Mouse (Mus musculus): ENCODE data around the gene Kif3c. TPM values are rescaled to one million over a fixed set of nuclear protein-coding genes. Genes with fewer than 3 reads are reported as not detected.

Gene Kif3c
- total and polyA plus RNA-seq, 2 experiments from 2014 or later: 58.5 to 150 TPM

DNA sequence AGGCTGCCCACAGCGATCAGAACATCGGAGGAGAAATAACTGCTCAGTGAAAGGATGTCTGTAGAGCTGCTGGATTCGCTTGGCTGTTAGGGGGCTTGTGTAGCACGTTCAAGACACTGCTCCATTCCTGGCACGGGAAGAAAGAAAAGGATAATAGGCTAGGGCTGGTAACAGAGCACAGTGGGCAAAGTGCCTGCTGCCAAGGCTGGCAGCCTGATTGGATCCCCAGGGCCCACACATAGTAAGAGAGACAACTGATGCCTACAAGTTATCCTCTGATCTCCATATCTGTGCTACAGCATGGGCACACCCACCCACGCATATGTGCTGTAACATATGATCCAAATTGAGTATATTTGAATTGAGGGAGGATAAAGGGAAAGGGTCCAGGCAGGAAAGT lies 41.7 kb downstream of the Kif3c start:
- no peaks in the 10 kb centered on the region for H3K27me3 ChIP-seq (ENCODE audit: insufficient read depth, low read length)
- WGBS: 44% methylated on average over 6 of the region's 6 CpGs
- ATAC-seq: peak; percentile 55
- no peak overlapping the region for H3K4me2 ChIP-seq (ENCODE audit: low read depth, low read length)
- H3K9ac ChIP-seq (replicated peaks; ENCODE audit: low read length): no peak overlapping the region
- H3K9me3 ChIP-seq (ENCODE audit: low read length): no peaks in the 10 kb centered on the region
- peak; percentile 65 for DNase-seq (ENCODE audit: low spot score)
- H3K4me1 ChIP-seq (ENCODE audit: insufficient read depth, low read length): no peaks in the 10 kb centered on the region
- no peak overlapping the region for H3K4me3 ChIP-seq (ENCODE audit: low read length)
- TF ChIP-seq CTCF (IDR thresholded peaks at IDR 0.05; ENCODE audit: low read depth): no peak
- H3K36me3 ChIP-seq (ENCODE audit: insufficient read depth, low read length): peaks cover 30% of the 10 kb centered on the region
- H3K27ac ChIP-seq: no peak overlapping the region

DNA sequence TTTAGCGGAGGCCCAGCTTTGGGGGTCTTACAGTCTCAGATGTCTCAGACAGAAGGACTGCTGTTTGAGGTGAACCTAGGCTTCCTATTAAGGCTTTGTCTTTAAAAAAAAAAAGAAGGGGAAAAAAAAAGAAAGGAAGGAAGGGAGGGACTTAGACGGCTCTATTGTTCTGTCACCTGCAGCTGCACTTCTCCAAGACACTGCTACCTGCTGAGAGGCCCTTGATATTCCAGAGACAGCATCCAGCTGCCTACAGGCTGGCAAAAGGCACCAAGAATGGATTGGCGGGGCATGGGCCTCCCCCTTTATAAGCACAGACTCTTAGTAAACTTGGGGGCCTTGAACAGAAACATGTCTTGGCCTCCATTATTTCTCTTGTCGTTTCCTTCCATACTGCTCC lies 50.0 kb downstream of the Kif3c start:
- H3K9ac ChIP-seq (replicated peaks; ENCODE audit: low read length): no peak overlapping the region
- H3K4me3 ChIP-seq (ENCODE audit: low read length): no peak overlapping the region

DNA sequence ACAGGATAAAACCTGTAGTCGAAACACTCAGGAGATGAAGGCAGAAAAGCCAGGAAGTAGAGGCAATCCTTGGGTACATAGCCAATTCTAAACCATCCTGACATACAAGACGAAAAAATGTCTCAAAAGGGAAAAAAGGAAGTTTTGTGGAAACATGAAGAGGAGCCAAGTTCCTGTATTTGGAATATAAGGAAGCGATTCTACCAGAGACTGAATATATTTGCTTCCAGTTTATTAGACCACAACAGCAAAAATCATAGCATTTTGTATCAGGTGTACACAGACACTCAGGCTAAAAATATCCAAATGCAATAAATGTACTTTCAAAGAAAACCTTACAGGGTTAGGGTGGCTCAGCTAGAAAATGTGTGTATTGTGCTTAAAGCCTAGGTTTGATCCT lies 53.8 kb downstream of the Kif3c start:
- WGBS: 89% methylated on average over 3 of the region's 3 CpGs
- H3K9me3 ChIP-seq (ENCODE audit: low read length): no peaks in the 10 kb centered on the region
- no peaks in the 10 kb centered on the region for H3K36me3 ChIP-seq (ENCODE audit: insufficient read depth, low read length)
- TF ChIP-seq CTCF (IDR thresholded peaks at IDR 0.05; ENCODE audit: low read depth): no peak
- no peak overlapping the region for H3K4me2 ChIP-seq (ENCODE audit: low read depth, low read length)
- no peak overlapping the region for H3K4me3 ChIP-seq (ENCODE audit: low read length)
- no peaks in the 10 kb centered on the region for H3K27me3 ChIP-seq (ENCODE audit: insufficient read depth, low read length)
- H3K4me1 ChIP-seq (ENCODE audit: insufficient read depth, low read length): no peaks in the 10 kb centered on the region
- H3K9ac ChIP-seq (replicated peaks; ENCODE audit: low read length): no peak overlapping the region
- ATAC-seq (no peak), DNase-seq (ENCODE audit: low spot score) (no peak)
- no peak overlapping the region for H3K27ac ChIP-seq

More for the DNA sequence above, 50.0 kb downstream of the Kif3c start:
- no peaks in the 10 kb centered on the region for H3K4me1 ChIP-seq (ENCODE audit: insufficient read depth, low read length)
- no peak for TF ChIP-seq CTCF (IDR thresholded peaks at IDR 0.05; ENCODE audit: low read depth)
- H3K4me2 ChIP-seq (ENCODE audit: low read depth, low read length): no peak overlapping the region
- ATAC-seq (no peak), DNase-seq (ENCODE audit: low spot score) (no peak)
- no peaks in the 10 kb centered on the region; the same call in 1 of the 2 replicates for H3K36me3 ChIP-seq (ENCODE audit: insufficient read depth, low read length)
- no peaks in the 10 kb centered on the region for H3K27me3 ChIP-seq (ENCODE audit: insufficient read depth, low read length)
- H3K9me3 ChIP-seq (ENCODE audit: low read length): no peaks in the 10 kb centered on the region
- WGBS: 90% methylated on average over 4 of the region's 4 CpGs
- H3K27ac ChIP-seq: no peak overlapping the region

DNA sequence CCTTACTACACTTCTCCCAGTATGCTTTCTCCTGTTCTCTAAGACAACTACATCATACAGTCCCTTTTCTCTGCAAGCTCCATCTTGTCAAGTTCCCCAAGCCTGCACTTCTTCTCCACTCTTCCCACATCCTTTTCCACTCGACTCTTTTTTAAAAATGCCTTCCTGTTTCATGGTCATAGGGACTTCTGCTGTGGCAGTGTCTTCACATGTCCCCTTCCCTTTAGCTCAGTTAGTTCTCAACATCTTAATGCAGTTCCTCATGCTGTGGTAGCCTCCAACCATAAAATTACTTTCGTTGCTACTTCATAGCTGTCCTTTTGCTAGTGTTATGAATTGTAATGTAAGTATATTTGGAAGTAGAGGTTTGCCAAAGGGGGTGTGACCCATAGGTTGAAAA lies 55.6 kb downstream of the Kif3c start:
- no peak overlapping the region for H3K27ac ChIP-seq
- H3K4me1 ChIP-seq (ENCODE audit: insufficient read depth, low read length): no peaks in the 10 kb centered on the region
- WGBS: 89% methylated on average over 2 of the region's 2 CpGs
- no peak overlapping the region for H3K4me3 ChIP-seq (ENCODE audit: low read length)
- ATAC-seq (no peak), DNase-seq (ENCODE audit: low spot score) (no peak)
- H3K9ac ChIP-seq (replicated peaks; ENCODE audit: low read length): no peak overlapping the region
- H3K36me3 ChIP-seq (ENCODE audit: insufficient read depth, low read length): no peaks in the 10 kb centered on the region
- no peaks in the 10 kb centered on the region for H3K27me3 ChIP-seq (ENCODE audit: insufficient read depth, low read length)
- no peaks in the 10 kb centered on the region for H3K9me3 ChIP-seq (ENCODE audit: low read length)
- TF ChIP-seq CTCF (IDR thresholded peaks at IDR 0.05; ENCODE audit: low read depth): no peak
- H3K4me2 ChIP-seq (ENCODE audit: low read depth, low read length): no peak overlapping the region

DNA sequence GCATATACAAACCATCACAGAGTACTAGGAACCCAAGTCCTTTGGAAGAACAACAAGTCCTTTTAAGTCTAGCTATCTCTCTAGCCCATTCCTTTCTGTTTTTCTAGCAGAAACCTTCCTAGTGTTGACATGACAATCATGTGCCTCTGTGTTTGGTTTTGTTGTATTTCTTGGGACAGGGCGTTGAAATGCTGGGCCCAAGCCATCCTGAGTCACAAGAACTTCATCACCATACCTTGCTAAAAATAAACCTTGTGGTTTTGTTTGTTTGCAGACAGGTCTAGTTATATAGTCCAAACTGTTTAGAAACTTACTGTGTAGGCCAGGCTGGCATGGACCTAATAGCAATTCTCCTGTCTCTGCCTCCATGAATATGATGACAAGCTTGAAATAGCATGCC lies 57.9 kb downstream of the Kif3c start:
- Histone ChIP-seq H3K4me1 (ENCODE audit: insufficient read depth, low read length) (no peaks in the 10 kb centered on the region), H3K4me3 (ENCODE audit: low read length) (no peak overlapping the region), H3K36me3 (ENCODE audit: insufficient read depth, low read length) (no peaks in the 10 kb centered on the region), H3K27me3 (ENCODE audit: insufficient read depth, low read length) (no peaks in the 10 kb centered on the region), H3K4me2 (ENCODE audit: low read depth, low read length) (no peak overlapping the region), H3K9ac (replicated peaks; ENCODE audit: low read length) (no peak overlapping the region), H3K27ac (no peak overlapping the region), H3K9me3 (ENCODE audit: low read length) (no peaks in the 10 kb centered on the region)
- WGBS: 97% methylated on average over 1 of the region's 1 CpGs
- DNase-seq (ENCODE audit: low spot score) (no peak), ATAC-seq (no peak)
- TF ChIP-seq CTCF (IDR thresholded peaks at IDR 0.05; ENCODE audit: low read depth): no peak

DNA sequence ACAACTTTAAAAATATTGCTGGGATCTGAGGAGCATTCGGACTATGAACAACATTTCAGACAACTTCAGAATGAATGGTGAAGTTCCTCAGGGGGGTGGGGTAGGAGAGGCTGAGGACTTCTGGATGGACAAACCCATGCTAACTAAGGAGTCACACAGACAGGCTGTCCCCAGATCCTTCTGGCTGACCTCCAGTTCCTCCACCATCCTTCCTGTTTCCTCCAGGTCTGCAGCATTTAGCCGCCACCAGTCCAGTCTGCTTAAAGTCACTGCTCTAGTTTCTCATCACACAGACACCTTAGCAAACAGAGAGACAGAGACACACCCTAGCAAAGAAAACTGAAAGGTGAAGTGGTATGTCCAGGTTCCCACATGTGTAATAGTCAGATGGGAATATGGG lies 59.2 kb downstream of the Kif3c start:
- Histone ChIP-seq H3K36me3 (ENCODE audit: insufficient read depth, low read length) (no peaks in the 10 kb centered on the region), H3K27me3 (ENCODE audit: insufficient read depth, low read length) (no peaks in the 10 kb centered on the region), H3K27ac (no peak overlapping the region), H3K4me3 (ENCODE audit: low read length) (no peak overlapping the region), H3K4me2 (ENCODE audit: low read depth, low read length) (no peak overlapping the region), H3K4me1 (ENCODE audit: insufficient read depth, low read length) (no peaks in the 10 kb centered on the region), H3K9ac (replicated peaks; ENCODE audit: low read length) (no peak overlapping the region), H3K9me3 (ENCODE audit: low read length) (no peaks in the 10 kb centered on the region)
- DNase-seq (ENCODE audit: low spot score): no peak
- no peak for ATAC-seq
- no peak for TF ChIP-seq CTCF (IDR thresholded peaks at IDR 0.05; ENCODE audit: low read depth)
- 88% methylated on average over 2 of the region's 2 CpGs for WGBS

DNA sequence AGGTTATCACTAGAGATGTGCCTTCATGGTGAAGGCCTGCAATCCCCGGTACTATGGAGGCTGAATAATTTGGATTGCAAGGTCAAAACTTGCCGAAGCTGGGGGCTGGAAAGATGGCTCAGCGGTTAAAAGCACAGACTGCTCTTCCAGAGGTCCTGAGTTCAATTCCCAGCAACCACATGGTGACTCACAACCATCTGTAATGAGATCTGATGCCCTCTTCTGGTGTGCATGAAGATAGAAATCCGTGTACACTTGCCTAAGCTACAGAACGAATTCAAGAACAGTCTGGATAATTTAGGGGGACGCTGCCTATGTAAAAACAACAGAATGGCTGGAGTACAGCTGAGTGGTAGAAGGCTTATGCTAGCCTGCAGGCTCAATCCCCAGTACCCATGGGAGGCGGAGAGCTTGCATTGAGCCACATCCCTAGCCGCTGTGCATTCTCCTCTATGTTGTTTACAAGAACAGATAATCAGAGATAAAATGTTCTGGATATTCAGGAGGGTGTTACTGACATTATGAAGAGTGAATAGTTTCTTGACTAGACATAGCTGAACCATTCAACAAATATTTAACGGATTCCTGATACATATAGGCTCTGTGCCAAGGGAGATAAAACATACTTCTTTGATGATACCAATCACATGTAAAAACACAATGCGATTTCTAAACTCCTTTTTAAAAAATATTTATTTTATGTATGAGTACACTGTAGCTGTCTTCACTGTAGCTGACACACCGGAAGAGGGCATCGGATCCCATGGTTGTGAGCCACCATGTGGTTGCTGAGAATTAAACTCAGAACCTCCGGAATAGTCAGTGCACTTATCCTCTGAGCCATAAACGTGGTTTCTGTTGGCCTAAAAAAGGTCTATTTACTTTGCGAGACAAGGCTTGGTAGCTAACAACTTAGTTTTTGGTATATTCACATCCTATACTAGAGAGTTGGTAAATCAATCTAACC lies 60.7 kb downstream of the Kif3c start:
- peak; percentile 72 for DNase-seq (ENCODE audit: low spot score)
- Histone ChIP-seq H3K4me2 (ENCODE audit: low read depth, low read length) (peak overlapping the region; percentile 71), H3K9ac (replicated peaks; ENCODE audit: low read length) (peak overlapping the region; percentile 41; the same call in 1 of the 2 replicates)

More for the DNA sequence above, 60.7 kb downstream of the Kif3c start:
- no peaks in the 10 kb centered on the region for H3K9me3 ChIP-seq (ENCODE audit: low read length)
- ATAC-seq: peak; percentile 42; the same call in 1 of the 2 replicates
- peak; percentile 65 for TF ChIP-seq CTCF (IDR thresholded peaks at IDR 0.05; ENCODE audit: low read depth)
- H3K27me3 ChIP-seq (ENCODE audit: insufficient read depth, low read length): no peaks in the 10 kb centered on the region
- H3K4me1 ChIP-seq (ENCODE audit: insufficient read depth, low read length): no peaks in the 10 kb centered on the region
- 46% methylated on average over 15 of the region's 15 CpGs for WGBS
- H3K36me3 ChIP-seq (ENCODE audit: insufficient read depth, low read length): no peaks in the 10 kb centered on the region
- H3K4me3 ChIP-seq (ENCODE audit: low read length): peak overlapping the region; percentile 94
- peak overlapping the region; percentile 76 for H3K27ac ChIP-seq
